Mouse (Mus musculus) right cerebral cortex, postnatal 10 days (tissue): ENCODE measurements around the gene Rnf39.
"Not testable (repeated sequence)": the region's sequence is repeated elsewhere in the genome, so short reads cannot be mapped to it uniquely, and the experiment has no call there.

Experiments
- DNase-seq, 2 experiments: peaks; one replicate each; pipeline ENCODE4 v3.0.0; 2021; ENCODE audit warnings: low spot score in 2 of 2

Gene Rnf39

GRCm38 (mm10) chr17:36982253-36983155 lies 39.8 kb downstream of the Rnf39 start:
- DNase-seq, result no peak

- no peak for DNase-seq
Measured at GRCm38 (mm10) chr17:36988475-36988874, 45.8 kb downstream of the Rnf39 start.

GRCm38 (mm10) chr17:36989437-36989836 lies 46.7 kb downstream of the Rnf39 start, which contains the start of gene H2-M5:
TSS of gene H2-M5 (minus strand) at chr17:36989537.
- DNase-seq, result no peak

- not testable (repeated sequence) for DNase-seq
Measured at GRCm38 (mm10) chr17:36990630-36991029, 47.9 kb downstream of the Rnf39 start.

- DNase-seq, result no peak
Measured at GRCm38 (mm10) chr17:36992336-36993104, 49.8 kb downstream of the Rnf39 start.

- DNase-seq, result no peak
Measured at GRCm38 (mm10) chr17:36993770-36994325, 51.1 kb downstream of the Rnf39 start.

- DNase-seq, result no peak
Measured at GRCm38 (mm10) chr17:36994528-36994927, 51.8 kb downstream of the Rnf39 start.

- no peak for DNase-seq
Measured at GRCm38 (mm10) chr17:36995448-36995847, 52.7 kb downstream of the Rnf39 start.

GRCm38 (mm10) chr17:36997033-36997735 lies 54.5 kb downstream of the Rnf39 start:
- DNase-seq, result peak; percentile 63 to 82
